Mouse (Mus musculus): Measurements from ENCODE around the gene Slc23a3. TPM values are rescaled to one million over a fixed set of nuclear protein-coding genes. Genes with fewer than 3 reads are reported as not detected.

Slc23a3 gene
- total RNA-seq (2018; cell fraction: chromatin; rRNA removed), result under 1 TPM in 3 of 26 experiments, not detected in 23; 0.29 to 0.77 (median 0.38) TPM
- under 1 TPM in 2 of 26 experiments, not detected in 24; 0.06 to 0.23 TPM for total RNA-seq (2018; cell fraction: cytosol; rRNA removed)
- total RNA-seq (2018; cell fraction: nucleus; rRNA removed), result under 1 TPM in 3 of 26 experiments, not detected in 23; 0.18 to 0.48 (median 0.37) TPM
- not detected in 3 replicates for polyA plus RNA-seq (2018)

DNA sequence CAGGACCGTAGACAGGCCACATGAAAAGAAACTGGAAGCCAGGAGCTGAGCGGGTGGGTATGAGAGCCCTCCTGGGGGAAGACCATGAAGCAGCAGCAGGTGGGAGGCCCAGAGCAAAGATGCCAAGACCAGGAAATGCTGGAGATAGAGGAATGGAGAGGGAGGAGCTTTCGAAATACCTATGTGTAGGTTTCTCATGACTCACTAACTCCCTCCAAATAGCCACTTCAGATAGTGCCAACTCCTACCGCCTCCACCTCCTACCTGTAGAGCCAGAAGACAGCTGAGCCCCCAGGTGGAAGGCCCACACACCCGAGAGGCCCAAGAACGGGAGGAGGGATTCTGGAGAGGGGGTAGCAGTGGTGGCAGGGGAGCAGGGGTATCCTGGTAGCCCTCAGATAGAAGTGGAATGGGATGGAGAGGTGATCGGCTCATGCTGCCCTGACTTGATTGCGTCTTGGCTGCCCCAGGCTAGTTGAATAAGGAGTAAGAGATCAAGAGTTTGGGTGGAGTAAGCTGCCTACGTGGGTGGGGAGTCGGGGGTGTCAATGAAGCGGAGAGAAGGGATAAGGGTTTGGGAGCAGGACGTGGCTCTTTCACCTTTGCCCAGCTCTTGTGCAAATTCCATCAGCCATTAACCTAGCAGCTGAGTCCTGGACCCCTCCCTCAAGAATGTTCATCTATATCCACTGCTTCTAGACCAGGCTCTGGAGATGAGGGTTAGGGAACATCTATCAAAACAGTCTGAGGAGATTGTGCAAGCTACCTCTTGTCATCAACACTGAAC, at the start of gene Slc23a3:
Gene Slc23a3 (minus strand): TSS at position 470 of the 787 bp plus-strand sequence.
- WGBS (ENCODE audit: missing documents), result 77% methylated on average over 12 of the region's 12 CpGs
- Histone ChIP-seq H3K79me2 (ENCODE audit: inconsistent target) (peaks cover under 1% of the 10 kb centered on the region; the same call in 1 of the 2 replicates), H3K4me3 (ENCODE audit: inconsistent target) (no peak within 1 kb of the TSS), H3K27ac (no peak within 1 kb of the TSS), H3K36me3 (ENCODE audit: inconsistent target) (peaks cover 30% of the 10 kb centered on the region)

DNA sequence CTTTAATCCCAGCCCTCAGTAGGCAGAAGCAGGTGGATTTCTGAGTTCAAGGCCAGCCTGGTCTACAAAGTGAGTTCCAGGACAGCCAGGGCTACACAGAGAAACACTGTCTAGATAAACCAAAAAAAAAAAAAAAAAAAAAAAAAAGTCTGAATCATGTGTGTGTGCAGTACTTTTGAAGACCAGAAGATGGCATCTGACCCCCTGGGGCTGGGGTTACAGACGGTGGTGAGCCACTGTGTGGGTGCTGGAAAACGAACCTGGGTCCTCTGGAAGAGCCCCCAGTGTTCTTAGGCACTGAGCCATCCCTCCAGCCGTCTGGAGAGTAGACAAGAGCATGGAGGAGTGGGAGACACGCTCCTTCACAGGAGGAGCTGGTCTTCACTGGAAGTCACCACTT, 48.5 kb upstream of the Slc23a3 start:
- no peak overlapping the region for H3K27ac ChIP-seq
- H3K36me3 ChIP-seq (ENCODE audit: inconsistent target), result peaks cover 53% of the 10 kb centered on the region
- no peak overlapping the region for H3K4me3 ChIP-seq (ENCODE audit: inconsistent target)
- 86% methylated on average over 4 of the region's 4 CpGs for WGBS (ENCODE audit: missing documents)
- no peaks in the 10 kb centered on the region for H3K79me2 ChIP-seq (ENCODE audit: inconsistent target)

DNA sequence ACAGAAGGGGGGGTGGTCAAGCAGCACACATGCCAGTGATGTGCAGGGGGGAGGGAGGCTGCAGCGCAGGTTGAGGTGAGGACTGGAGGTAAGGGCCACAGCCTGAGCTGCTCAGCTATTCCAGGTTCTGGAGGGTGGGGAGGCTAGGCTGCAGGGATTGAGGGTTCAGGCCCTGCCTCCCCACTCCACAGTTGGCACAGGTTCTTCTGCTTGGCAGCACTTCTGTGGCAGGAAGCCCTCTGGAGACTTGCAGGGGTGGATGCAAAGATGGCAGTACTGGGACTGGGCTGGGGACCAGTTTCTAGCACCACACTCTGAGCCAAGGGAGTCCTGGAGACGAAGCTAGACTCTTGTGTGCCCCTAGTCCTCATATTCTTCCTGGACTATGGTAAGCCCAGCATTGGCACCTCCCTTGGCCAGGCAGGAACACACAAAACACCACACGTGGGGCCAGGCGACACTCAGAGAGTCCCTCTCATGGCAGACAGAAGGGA, 47.7 kb upstream of the Slc23a3 start:
- WGBS (ENCODE audit: missing documents), result 97% methylated on average over 3 of the region's 4 CpGs

DNA sequence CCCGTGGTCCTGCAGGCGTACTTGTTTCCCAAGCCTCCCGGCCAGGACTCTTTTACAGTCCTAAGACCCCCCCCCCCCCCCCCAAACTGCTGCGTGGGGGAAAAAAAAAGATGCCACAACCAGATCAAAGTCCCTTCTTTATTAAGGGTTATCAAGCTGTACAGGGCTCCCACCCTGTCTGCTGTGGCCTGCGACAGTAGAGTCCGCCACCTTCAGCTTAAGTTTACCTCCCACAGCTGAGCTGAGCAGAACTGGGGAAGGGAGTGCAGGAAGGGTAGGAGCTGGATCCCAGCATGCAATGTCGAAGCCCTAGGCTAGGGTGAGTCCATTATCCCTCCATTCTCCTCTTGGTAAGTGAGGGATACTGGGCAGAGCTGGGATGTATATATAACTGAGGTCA, 47.1 kb upstream of the Slc23a3 start:
- Histone ChIP-seq H3K36me3 (ENCODE audit: inconsistent target) (peaks cover 39% of the 10 kb centered on the region), H3K27ac (no peak overlapping the region), H3K4me3 (ENCODE audit: inconsistent target) (no peak overlapping the region), H3K79me2 (ENCODE audit: inconsistent target) (no peaks in the 10 kb centered on the region)
- WGBS (ENCODE audit: missing documents), result 63% methylated on average over 5 of the region's 7 CpGs

More for the DNA sequence above, 47.7 kb upstream of the Slc23a3 start:
- Histone ChIP-seq H3K79me2 (ENCODE audit: inconsistent target) (no peaks in the 10 kb centered on the region), H3K36me3 (ENCODE audit: inconsistent target) (peaks cover 46% of the 10 kb centered on the region), H3K4me3 (ENCODE audit: inconsistent target) (no peak overlapping the region), H3K27ac (no peak overlapping the region)

DNA sequence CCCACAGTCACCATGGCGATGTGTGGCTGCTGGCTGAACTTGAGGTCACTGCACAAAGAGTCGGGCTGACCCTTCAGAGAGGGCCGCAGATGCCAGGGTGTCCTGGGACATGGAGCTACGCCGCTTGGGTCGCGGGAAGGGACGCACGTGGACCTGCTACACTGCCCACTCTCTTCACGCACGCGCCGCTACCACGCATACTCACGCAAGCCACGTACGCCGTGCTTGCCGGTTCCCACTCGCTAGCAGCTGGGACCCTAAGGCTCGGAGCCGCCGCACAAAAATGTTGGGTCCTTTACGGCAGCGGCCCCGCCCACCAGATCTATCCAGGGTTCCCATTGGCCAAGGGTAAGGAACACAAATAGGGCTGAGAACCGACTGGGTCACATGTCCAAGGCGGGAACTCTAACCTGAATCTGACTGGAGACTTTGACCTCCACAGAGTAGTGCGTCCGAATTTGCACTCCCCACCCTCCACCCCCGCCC, 46.5 kb upstream of the Slc23a3 start, which contains the start of gene Abcb6:
Gene Abcb6 (minus strand): TSS at position 288 of the 486 bp plus-strand sequence.
- Histone ChIP-seq H3K79me2 (ENCODE audit: inconsistent target) (no peaks in the 10 kb centered on the region), H3K4me3 (ENCODE audit: inconsistent target) (peak within 1 kb of the TSS; percentile 44), H3K36me3 (ENCODE audit: inconsistent target) (peaks cover 33% of the 10 kb centered on the region), H3K27ac (no peak within 1 kb of the TSS)
- WGBS (ENCODE audit: missing documents), result under 1% methylated on average over 31 of the region's 31 CpGs

DNA sequence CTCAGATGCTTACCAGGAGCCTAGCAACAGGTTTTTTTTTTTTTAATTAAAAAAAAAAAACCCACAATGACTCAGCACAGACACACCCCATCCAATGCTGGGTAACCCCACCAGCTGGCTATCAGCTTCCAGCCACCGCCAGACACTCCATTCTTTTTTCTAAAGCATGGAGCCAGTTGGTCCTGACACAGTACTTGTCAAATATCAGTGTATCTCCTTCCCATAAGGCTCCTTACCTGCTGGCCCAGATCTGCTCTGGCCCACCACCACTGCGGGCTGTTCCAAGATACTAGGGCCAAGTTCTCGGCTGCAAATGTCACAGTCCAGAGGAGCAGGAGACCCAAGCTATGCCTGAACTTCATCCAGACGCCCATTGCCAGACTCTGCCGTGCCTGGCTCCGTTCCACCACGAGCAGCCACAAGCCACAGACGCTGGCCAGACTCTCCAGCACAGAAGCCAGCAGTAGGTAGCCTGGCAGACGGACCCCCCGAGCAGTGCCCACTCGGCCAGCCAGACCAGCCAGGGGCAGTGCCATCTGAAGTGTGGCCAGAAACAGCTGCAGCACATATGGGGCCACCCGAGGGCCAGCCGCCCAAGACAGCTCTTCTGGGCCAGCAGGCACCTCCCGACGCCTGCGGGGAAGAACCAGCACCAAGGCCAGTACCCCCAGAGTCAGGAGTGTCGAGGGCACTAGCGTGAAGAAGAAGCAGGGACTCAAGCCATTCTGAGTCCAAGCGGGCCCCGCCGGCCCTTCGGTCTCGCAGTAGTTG, 45.8 kb upstream of the Slc23a3 start:
- Histone ChIP-seq H3K36me3 (ENCODE audit: inconsistent target) (peaks cover 27% of the 10 kb centered on the region), H3K4me3 (ENCODE audit: inconsistent target) (peak overlapping the region; percentile 44), H3K27ac (no peak overlapping the region), H3K79me2 (ENCODE audit: inconsistent target) (no peaks in the 10 kb centered on the region)
- WGBS (ENCODE audit: missing documents), result 3% methylated on average over 23 of the region's 23 CpGs

DNA sequence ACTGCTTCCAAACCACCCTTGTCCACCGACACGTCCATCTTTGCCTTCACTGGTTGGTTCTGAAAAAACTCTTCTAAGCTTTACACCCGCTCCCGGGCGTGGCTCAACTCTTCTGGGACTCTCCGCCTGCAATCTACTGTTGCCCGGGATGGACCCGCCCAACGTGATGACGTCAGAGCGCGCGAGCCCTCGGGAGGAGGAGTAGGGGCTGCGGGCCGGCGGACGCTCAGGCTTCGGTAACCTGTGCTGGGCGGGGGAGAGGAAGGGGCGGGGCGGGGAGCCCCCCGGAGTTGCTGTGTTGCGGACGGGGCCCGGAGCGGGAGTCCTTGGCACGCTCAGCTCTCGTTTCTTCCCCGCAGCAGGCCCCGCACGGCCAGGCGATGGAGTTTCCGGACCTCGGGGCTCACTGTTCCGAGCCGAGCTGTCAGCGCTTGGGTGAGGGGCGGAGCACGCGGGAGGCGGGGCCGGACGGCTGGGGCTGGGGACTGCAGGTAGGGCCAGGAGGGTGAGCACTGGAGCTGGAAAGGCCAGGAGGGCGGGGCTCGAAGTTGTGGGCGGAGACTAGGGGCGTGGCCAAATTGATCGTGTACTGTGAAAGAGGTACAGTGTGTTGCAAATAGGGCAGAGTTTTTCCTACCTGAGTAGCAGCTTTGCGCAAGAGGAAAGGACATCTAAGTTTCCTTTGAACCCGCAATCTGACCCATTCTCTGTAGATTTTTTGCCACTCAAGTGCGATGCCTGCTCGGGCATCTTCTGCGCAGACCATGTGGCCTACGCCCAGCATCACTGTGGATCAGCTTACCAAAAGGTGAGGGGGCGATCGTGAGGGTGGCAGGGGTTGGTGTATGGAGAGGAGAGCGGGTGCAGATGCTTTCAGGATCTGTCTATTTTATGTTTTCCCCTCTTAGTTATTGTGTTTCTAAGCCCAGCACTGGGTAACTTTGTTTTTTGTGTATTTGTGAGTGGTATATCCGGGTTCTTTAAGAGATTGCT, 35.1 kb upstream of the Slc23a3 start, which contains the start of gene Zfand2b:
Gene Zfand2b (plus strand): TSS at position 175 of the 993 bp plus-strand sequence.
- WGBS (ENCODE audit: missing documents), result 6% methylated on average over 58 of the region's 59 CpGs

DNA sequence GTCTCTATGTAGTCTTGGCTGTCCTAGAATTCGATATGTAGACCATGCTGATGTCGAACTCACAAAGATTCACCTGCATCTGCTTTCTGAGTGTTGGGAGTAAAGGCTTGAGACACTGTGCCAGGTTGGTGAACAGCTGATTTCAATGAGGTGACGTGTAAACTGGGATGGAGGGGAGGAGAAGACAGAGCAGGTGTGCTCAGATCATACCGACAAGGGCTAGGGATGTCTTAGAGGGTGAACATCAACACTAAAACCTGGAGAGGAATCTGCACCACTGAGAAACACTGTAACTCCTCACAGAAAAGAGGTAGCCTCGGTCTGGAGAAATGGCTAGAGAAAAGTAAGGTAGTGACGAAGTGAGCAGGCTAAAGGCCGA, 34.4 kb upstream of the Slc23a3 start:
- H3K4me3 ChIP-seq (ENCODE audit: inconsistent target), result peak overlapping the region; percentile 21
- peaks cover 29% of the 10 kb centered on the region for H3K36me3 ChIP-seq (ENCODE audit: inconsistent target)
- H3K27ac ChIP-seq, result 0 out of 2 replicates have a peak overlapping the region, but pooled peaks have one; percentile 25
- no peaks in the 10 kb centered on the region for H3K79me2 ChIP-seq (ENCODE audit: inconsistent target)
- 19% methylated on average over 7 of the region's 7 CpGs for WGBS (ENCODE audit: missing documents)

More for the DNA sequence above, 35.1 kb upstream of the Slc23a3 start, which contains the start of gene Zfand2b:
- no peaks in the 10 kb centered on the region for H3K79me2 ChIP-seq (ENCODE audit: inconsistent target)
- peak within 1 kb of the TSS; percentile 21 for H3K4me3 ChIP-seq (ENCODE audit: inconsistent target)
- H3K27ac ChIP-seq, result 0 out of 2 replicates have a peak within 1 kb of the TSS, but pooled peaks have one; percentile 25
- H3K36me3 ChIP-seq (ENCODE audit: inconsistent target), result peaks cover 34% of the 10 kb centered on the region

DNA sequence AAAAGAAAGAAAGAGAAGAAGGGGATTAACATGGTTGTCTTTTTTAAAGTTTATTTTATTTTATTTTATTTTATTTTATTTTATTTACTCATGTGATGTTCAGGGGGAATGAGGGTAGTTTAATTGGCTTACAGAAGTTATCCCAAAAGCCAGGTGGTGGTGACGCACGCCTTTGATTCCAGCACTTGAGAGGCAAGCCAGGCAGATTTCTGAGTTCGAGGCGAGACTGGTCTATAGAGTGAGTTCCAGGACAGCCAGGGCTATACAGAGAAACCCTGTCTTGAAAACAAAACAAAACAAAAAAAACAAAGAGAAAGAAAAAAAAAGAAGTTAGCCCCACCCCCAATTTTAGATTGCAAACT, 26.5 kb upstream of the Slc23a3 start:
- no peaks in the 10 kb centered on the region for H3K36me3 ChIP-seq (ENCODE audit: inconsistent target)
- 100% methylated on average over 4 of the region's 4 CpGs for WGBS (ENCODE audit: missing documents)
- H3K79me2 ChIP-seq (ENCODE audit: inconsistent target), result no peaks in the 10 kb centered on the region
- H3K27ac ChIP-seq, result no peak overlapping the region
- no peak overlapping the region for H3K4me3 ChIP-seq (ENCODE audit: inconsistent target)

DNA sequence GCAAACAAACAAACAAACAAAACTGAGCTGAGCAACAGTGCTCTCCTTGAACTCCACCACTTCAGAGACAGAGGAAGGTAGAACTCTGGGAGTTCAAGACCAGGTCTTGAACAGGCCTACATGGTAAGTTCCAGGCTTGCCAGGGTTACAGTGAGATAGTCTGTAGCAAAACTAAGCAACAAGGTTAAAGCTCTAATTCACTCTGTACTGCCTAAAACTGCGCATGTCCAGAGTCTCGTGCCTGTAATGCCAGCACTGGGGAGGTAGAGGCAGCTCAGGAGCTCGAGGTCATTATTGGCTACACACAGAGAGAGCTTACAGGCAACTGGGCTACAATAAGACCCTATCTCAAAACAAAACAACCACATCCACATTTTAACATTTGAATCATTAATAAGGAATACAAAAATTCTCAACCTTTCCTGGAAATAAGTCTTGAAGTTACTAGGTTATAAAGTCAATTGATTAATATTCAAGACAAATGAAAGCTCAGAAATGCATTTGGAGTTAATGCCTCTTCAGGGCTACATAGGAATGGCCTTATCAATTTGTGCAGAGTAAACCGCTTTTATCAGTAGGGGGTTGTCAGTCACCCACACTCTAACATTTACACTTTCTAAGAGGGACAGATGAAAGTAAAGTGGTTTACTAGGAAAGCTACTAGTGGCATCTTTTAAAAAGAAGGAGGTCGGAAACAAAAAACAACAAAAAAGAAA, 26.0 kb upstream of the Slc23a3 start:
- Histone ChIP-seq H3K36me3 (ENCODE audit: inconsistent target) (no peaks in the 10 kb centered on the region), H3K79me2 (ENCODE audit: inconsistent target) (no peaks in the 10 kb centered on the region), H3K4me3 (ENCODE audit: inconsistent target) (no peak overlapping the region), H3K27ac (no peak overlapping the region)
- WGBS (ENCODE audit: missing documents), result 97% methylated on average over 5 of the region's 5 CpGs

DNA sequence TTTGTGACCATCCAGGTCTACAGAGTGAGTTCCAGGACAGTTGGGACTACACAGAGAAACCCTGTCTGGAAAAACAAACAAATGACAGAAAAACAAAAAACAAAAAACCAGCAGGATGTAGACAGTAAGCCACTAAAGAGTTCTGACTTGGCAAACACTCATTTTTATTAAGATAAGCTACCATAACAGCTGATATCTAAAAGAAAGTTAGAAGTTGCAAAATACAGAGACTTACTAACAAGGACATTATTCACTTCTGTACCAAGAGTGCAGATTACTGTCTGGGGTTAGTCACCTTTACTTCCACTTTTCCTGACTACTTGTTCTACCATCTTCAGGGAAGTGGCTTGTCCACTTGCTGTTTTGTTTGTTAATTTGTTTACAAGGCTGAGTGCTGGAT, 25.3 kb upstream of the Slc23a3 start:
- H3K79me2 ChIP-seq (ENCODE audit: inconsistent target), result no peaks in the 10 kb centered on the region
- H3K27ac ChIP-seq, result no peak overlapping the region
- H3K4me3 ChIP-seq (ENCODE audit: inconsistent target), result no peak overlapping the region
- no peaks in the 10 kb centered on the region for H3K36me3 ChIP-seq (ENCODE audit: inconsistent target)

DNA sequence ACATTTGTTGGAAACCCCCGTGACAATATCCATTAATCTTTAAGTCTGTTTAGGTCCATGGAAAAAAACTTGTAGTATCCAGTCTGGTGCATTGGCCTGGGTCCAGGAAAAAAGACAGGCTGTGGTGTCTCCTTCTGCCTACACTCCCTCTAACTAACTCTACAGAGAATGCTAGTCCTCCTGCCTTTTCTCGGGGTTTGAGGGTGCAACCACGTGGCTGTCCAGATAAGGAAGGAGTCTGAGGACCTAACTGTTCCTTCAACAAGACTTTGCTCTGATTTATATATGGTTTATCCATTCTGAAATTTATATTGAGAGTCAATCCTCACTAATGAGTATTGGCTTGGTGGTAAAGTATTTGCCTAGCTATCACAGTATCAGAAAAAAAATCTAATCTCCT, 22.1 kb upstream of the Slc23a3 start:
- 62% methylated on average over 3 of the region's 3 CpGs for WGBS (ENCODE audit: missing documents)
- no peak overlapping the region for H3K4me3 ChIP-seq (ENCODE audit: inconsistent target)
- H3K79me2 ChIP-seq (ENCODE audit: inconsistent target), result no peaks in the 10 kb centered on the region
- H3K27ac ChIP-seq, result no peak overlapping the region
- no peaks in the 10 kb centered on the region for H3K36me3 ChIP-seq (ENCODE audit: inconsistent target)

DNA sequence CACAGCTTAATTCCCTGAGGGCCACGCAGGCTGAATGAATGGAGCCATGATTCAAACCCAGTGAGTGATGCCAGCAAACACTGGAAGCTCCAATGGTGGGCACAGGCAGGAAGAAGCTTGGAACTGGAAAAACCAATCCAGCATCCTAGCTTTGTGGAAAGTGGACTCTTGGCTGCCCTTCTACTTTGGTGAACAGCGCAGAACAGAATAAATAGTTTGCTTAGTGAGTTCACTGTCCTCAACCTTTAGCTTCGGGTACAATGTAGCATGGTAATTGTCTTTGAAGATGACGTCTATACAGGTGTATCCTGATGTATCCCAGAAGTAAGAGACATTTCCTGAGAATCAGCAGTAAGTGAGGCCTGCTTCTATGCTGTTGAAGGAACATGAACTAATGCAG, 15.0 kb upstream of the Slc23a3 start:
- no peak overlapping the region for H3K4me3 ChIP-seq (ENCODE audit: inconsistent target)
- WGBS (ENCODE audit: missing documents), result 96% methylated on average over 4 of the region's 4 CpGs
- H3K79me2 ChIP-seq (ENCODE audit: inconsistent target), result peaks cover 13% of the 10 kb centered on the region
- H3K27ac ChIP-seq, result no peak overlapping the region
- peaks cover 45% of the 10 kb centered on the region for H3K36me3 ChIP-seq (ENCODE audit: inconsistent target)
